Mouse (Mus musculus) small intestine, adult 10 weeks (tissue): ENCODE data around the gene Slfn1. TPM values are rescaled to one million over a fixed set of nuclear protein-coding genes. Genes with fewer than 3 reads are reported as not detected.

ENCODE experiments used
- polyA plus RNA-seq: library from polyadenylated mRNA; stranded (reverse); fragments of 350-450 nt; fragmentation: Illumina TruSeq; extraction: RNeasy Lipid Tissue Mini Kit (QIAGEN cat#74804); gene quantifications from one replicate; pipeline ENCODE4 v1.2.3, GENCODE M21; 2014; ENCODE audit warnings: low replicate concordance

Gene Slfn1
- polyA plus RNA-seq: 1.0 TPM

GRCm38 (mm10) chr11:83116597-83117227 lies at the start of gene Slfn1:
TSS of gene Slfn1 (plus strand) at chr11:83116849.

Other genes starting within 250 kb of the Slfn1 start
- 10.2 TPM for gene Rffl, start 245.6 kb upstream of the Slfn1 start, polyA plus RNA-seq
- gene Rad51d, start 226.2 kb upstream of the Slfn1 start, polyA plus RNA-seq: 4.3 TPM
- gene Fndc8, start 224.7 kb upstream of the Slfn1 start, polyA plus RNA-seq: not detected
- gene Nle1, start 208.4 kb upstream of the Slfn1 start, polyA plus RNA-seq: 3.4 TPM
- gene Unc45b, start 206.3 kb upstream of the Slfn1 start, polyA plus RNA-seq: 0.59 TPM
- 14.2 TPM for gene Slfn5, start 165.5 kb upstream of the Slfn1 start, polyA plus RNA-seq
- 36.9 TPM for gene Slfn9, start 125.0 kb upstream of the Slfn1 start, polyA plus RNA-seq
- 6.9 TPM for gene Slfn8, start 96.0 kb upstream of the Slfn1 start, polyA plus RNA-seq
- 14.3 TPM for gene Slfn2, start 51.7 kb upstream of the Slfn1 start, polyA plus RNA-seq
- gene Slfn4, start 58.3 kb downstream of the Slfn1 start, polyA plus RNA-seq: 17.2 TPM
- 2.4 TPM for gene Slfn3, start 74.5 kb downstream of the Slfn1 start, polyA plus RNA-seq
- not detected for gene Slfn14, start 169.9 kb downstream of the Slfn1 start, polyA plus RNA-seq
- 32.3 TPM for gene Ap2b1, start 182.2 kb downstream of the Slfn1 start, polyA plus RNA-seq
- 26.4 TPM for gene Pex12, start 185.7 kb downstream of the Slfn1 start, polyA plus RNA-seq